Mouse (Mus musculus) CD4-positive, CD25-positive, alpha-beta regulatory T cell, adult 2 months (primary cell): Measurements from ENCODE around the gene Nphs2.

ENCODE experiments used
- DNase-seq: peaks from one replicate; pipeline ENCODE4 v3.0.0-alpha.2; 2012; ENCODE audit warnings: low read depth, low spot score

Nphs2 gene

DNA sequence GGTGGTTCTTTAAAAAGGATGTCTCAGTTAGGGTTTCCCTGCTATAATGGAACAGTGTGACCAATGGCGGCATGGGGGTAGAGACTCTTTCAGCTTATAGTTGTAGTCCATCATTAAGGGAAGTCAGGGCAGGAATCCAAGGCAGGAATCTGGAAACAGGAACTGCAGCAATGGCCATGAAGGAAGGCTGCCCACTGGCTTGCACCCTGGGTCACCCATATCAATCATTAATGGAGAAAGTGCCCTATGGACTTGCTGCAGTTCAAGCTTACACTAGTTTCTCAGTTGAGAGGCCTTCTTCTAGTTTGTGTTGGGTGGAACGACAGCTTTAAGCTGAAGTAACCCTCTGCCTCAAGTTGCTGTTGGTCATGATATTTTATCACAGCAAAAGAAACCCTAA, 41.9 kb downstream of the Nphs2 start:
- DNase-seq = no peak

DNA sequence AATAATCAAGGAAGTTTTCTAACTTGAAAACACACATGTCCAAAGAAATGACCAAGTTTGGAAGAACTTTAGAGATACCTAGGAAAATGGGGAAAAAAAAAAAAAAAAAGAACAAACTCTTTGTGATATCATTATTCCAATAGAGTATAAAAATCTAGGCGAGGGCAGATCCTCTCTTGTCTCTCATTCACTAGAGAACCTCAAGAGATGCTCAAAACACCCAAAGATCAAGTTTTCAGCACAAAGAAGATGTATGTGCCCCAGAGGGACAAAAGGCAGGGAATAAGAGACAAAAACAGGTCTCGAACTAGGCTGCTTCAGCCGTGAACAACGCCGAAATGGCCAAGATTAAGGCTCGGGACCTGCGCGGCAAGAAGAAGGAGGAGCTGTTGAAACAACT, 55.2 kb downstream of the Nphs2 start, which contains the start of gene Gm2000:
TSS of gene Gm2000 (plus strand) at position 301 of the 400 bp plus-strand sequence.
- DNase-seq = no peak
